Mouse (Mus musculus): ENCODE results near the gene Pdap1.
A peak's percentile ranks its signal among the peaks of the same experiment; 100 is the strongest.
"Not testable (repeated sequence)": the region's sequence is repeated elsewhere in the genome, so short reads cannot be mapped to it uniquely, and the experiment has no call there.

The Pdap1 gene

GRCm38 (mm10) chr5:145118461-145118860, 21.6 kb downstream of the Pdap1 start:
- no peak for DNase-seq (ENCODE audit: low spot score in 2 of 2)

- DNase-seq (ENCODE audit: low spot score in 2 of 2), result no peak
Observed at GRCm38 (mm10) chr5:145118005-145118404, 22.0 kb downstream of the Pdap1 start.

- peak in 1 of 2 experiments; percentile 58 for DNase-seq (ENCODE audit: low spot score in 2 of 2)
Observed at GRCm38 (mm10) chr5:145116916-145117315, 23.1 kb downstream of the Pdap1 start.

GRCm38 (mm10) chr5:145116316-145116715, 23.7 kb downstream of the Pdap1 start:
- DNase-seq (ENCODE audit: low spot score in 2 of 2), result no peak

GRCm38 (mm10) chr5:145115736-145116135, 24.3 kb downstream of the Pdap1 start:
- no peak for DNase-seq (ENCODE audit: low spot score in 2 of 2)

GRCm38 (mm10) chr5:145114606-145115473, 25.2 kb downstream of the Pdap1 start:
- no peak for DNase-seq (ENCODE audit: low spot score in 2 of 2)

GRCm38 (mm10) chr5:145114071-145114605, 25.9 kb downstream of the Pdap1 start, which contains the start of gene Arpc1b:
TSS of gene Arpc1b (plus strand) at chr5:145114215.
- no peak for DNase-seq (ENCODE audit: low spot score in 2 of 2)

GRCm38 (mm10) chr5:145113416-145113815, 26.6 kb downstream of the Pdap1 start:
- no peak for DNase-seq (ENCODE audit: low spot score in 2 of 2)

- no peak for DNase-seq (ENCODE audit: low spot score in 2 of 2)
Observed at GRCm38 (mm10) chr5:145112566-145112965, 27.5 kb downstream of the Pdap1 start.

- no peak for DNase-seq (ENCODE audit: low spot score in 2 of 2)
Observed at GRCm38 (mm10) chr5:145110401-145110800, 29.6 kb downstream of the Pdap1 start.

- DNase-seq (ENCODE audit: low spot score in 2 of 2), result no peak
Observed at GRCm38 (mm10) chr5:145105694-145106275, 34.3 kb downstream of the Pdap1 start.

GRCm38 (mm10) chr5:145104328-145104727, 35.7 kb downstream of the Pdap1 start:
- DNase-seq (ENCODE audit: low spot score in 2 of 2), result no peak

- no peak for DNase-seq (ENCODE audit: low spot score in 2 of 2)
Observed at GRCm38 (mm10) chr5:145102706-145103105, 37.3 kb downstream of the Pdap1 start.

GRCm38 (mm10) chr5:145101451-145101850, 38.6 kb downstream of the Pdap1 start:
- not testable (repeated sequence) for DNase-seq (ENCODE audit: low spot score in 2 of 2)

- no peak for DNase-seq (ENCODE audit: low spot score in 2 of 2)
Observed at GRCm38 (mm10) chr5:145100960-145101359, 39.1 kb downstream of the Pdap1 start.

GRCm38 (mm10) chr5:145098340-145098821, 41.7 kb downstream of the Pdap1 start:
- DNase-seq (ENCODE audit: low spot score in 2 of 2), result no peak

GRCm38 (mm10) chr5:145096195-145096594, 43.8 kb downstream of the Pdap1 start:
- DNase-seq (ENCODE audit: low spot score in 2 of 2), result no peak

GRCm38 (mm10) chr5:145089878-145090277, 50.2 kb downstream of the Pdap1 start:
- no peak for DNase-seq (ENCODE audit: low spot score in 2 of 2)

- DNase-seq (ENCODE audit: low spot score in 2 of 2), result no peak
Observed at GRCm38 (mm10) chr5:145088186-145088585, 51.9 kb downstream of the Pdap1 start.

GRCm38 (mm10) chr5:145084822-145085221, 55.2 kb downstream of the Pdap1 start:
- DNase-seq (ENCODE audit: low spot score in 2 of 2), result no peak

- peak; percentile 89 to 90 for DNase-seq (ENCODE audit: low spot score in 2 of 2)
Observed at GRCm38 (mm10) chr5:145083632-145084451, 56.2 kb downstream of the Pdap1 start, which contains the start of the genes Arpc1a and Kpna7. TSS of gene Arpc1a (plus strand) at chr5:145083830. TSS of gene Kpna7 (minus strand) at chr5:145084030.

- DNase-seq (ENCODE audit: low spot score in 2 of 2), result not testable (repeated sequence)
Observed at GRCm38 (mm10) chr5:145083201-145083600, 56.8 kb downstream of the Pdap1 start.
